Mouse (Mus musculus) frontal cortex, postnatal 14 days (tissue): Measurements from ENCODE around the gene Ebf1.
"Not testable (repeated sequence)": the region's sequence is repeated elsewhere in the genome, so short reads cannot be mapped to it uniquely, and the experiment has no call there.

Experiments used
- DNase-seq, 2 experiments: peaks; one replicate each; pipeline ENCODE4 v3.0.0; 2022; ENCODE audit warnings: low spot score in 2 of 2

The Ebf1 gene

GRCm38 (mm10) chr11:44616788-44617712 is at the start of gene Ebf1:
Gene Ebf1, plus strand, starts transcription at chr11:44617317.
- DNase-seq: peak; percentile 53 to 57

- DNase-seq: not testable (repeated sequence)
These were observed 46.8 kb upstream of the Ebf1 start for GRCm38 (mm10) chr11:44570336-44570735.

- no peak for DNase-seq
These were observed 44.3 kb upstream of the Ebf1 start for GRCm38 (mm10) chr11:44572781-44573180.

- no peak for DNase-seq
These were observed 43.7 kb upstream of the Ebf1 start for GRCm38 (mm10) chr11:44573396-44573795.

GRCm38 (mm10) chr11:44574391-44574790 is 42.7 kb upstream of the Ebf1 start:
- no peak for DNase-seq

- no peak for DNase-seq
These were observed 42.3 kb upstream of the Ebf1 start for GRCm38 (mm10) chr11:44574820-44575219.

- DNase-seq: no peak
These were observed 39.2 kb upstream of the Ebf1 start for GRCm38 (mm10) chr11:44577911-44578310.

GRCm38 (mm10) chr11:44581277-44581683 is 35.8 kb upstream of the Ebf1 start:
- no peak for DNase-seq

- peak in 1 of 2 experiments; percentile 62 for DNase-seq
These were observed 30.9 kb upstream of the Ebf1 start for GRCm38 (mm10) chr11:44586047-44586696.

GRCm38 (mm10) chr11:44593016-44593415 is 24.1 kb upstream of the Ebf1 start:
- no peak for DNase-seq

- DNase-seq: no peak
These were observed 22.3 kb upstream of the Ebf1 start for GRCm38 (mm10) chr11:44594768-44595167.

GRCm38 (mm10) chr11:44606881-44607280 is 10.2 kb upstream of the Ebf1 start:
- no peak for DNase-seq

GRCm38 (mm10) chr11:44608646-44609045 is 8.5 kb upstream of the Ebf1 start:
- DNase-seq: no peak

- DNase-seq: peak; percentile 57 to 84
These were observed 5.9 kb upstream of the Ebf1 start for GRCm38 (mm10) chr11:44610971-44611781.

- DNase-seq: no peak
These were observed 5.0 kb upstream of the Ebf1 start for GRCm38 (mm10) chr11:44612156-44612555.

- DNase-seq: no peak
These were observed 4.3 kb upstream of the Ebf1 start for GRCm38 (mm10) chr11:44612681-44613410.

- DNase-seq: no peak
These were observed 3.5 kb upstream of the Ebf1 start for GRCm38 (mm10) chr11:44613411-44614180.

GRCm38 (mm10) chr11:44616078-44616787 is 884 bp upstream of the Ebf1 start:
- no peak for DNase-seq

GRCm38 (mm10) chr11:44617734-44618586 is 843 bp downstream of the Ebf1 start:
- peak in 1 of 2 experiments; percentile 37 for DNase-seq
